Mouse (Mus musculus): Measurements from ENCODE around the gene Jmy. TPM values are rescaled to one million over a fixed set of nuclear protein-coding genes. Genes with fewer than 3 reads are reported as not detected.

The Jmy gene
- polyA plus RNA-seq, 1 experiment from 2014 or later: 6.0 TPM

GRCm38 (mm10) chr13:93459566-93459965, 40.0 kb downstream of the Jmy start:
- no peak for DNase-seq (ENCODE audit: low spot score)

GRCm38 (mm10) chr13:93458616-93459015, 41.0 kb downstream of the Jmy start:
- DNase-seq (ENCODE audit: low spot score): no peak

DNA sequence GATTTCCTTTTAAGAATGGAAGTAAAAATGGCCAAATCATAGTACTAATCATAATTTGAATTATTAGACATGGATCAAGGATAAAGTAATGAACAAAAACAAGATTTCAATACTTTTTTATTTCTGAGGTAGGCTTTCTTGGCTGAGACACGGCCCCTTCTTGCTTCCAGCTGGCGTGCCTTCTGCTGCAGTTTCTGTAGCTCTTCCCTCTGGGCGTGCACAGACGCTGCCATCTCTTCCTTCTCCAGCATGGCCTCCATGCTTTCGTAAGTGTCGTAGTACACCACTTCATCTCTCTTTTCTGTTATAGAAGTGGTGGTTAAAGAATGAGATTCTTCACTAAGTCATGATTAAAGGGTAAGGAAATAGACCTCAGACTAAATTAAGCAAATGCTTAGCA, 46.3 kb downstream of the Jmy start:
- DNase-seq (ENCODE audit: low spot score): no peak

- DNase-seq (ENCODE audit: low spot score): no peak
These were observed 59.4 kb downstream of the Jmy start for GRCm38 (mm10) chr13:93440167-93440566.

- DNase-seq (ENCODE audit: low spot score): no peak
These were observed 70.4 kb downstream of the Jmy start for GRCm38 (mm10) chr13:93429205-93429604.

DNA sequence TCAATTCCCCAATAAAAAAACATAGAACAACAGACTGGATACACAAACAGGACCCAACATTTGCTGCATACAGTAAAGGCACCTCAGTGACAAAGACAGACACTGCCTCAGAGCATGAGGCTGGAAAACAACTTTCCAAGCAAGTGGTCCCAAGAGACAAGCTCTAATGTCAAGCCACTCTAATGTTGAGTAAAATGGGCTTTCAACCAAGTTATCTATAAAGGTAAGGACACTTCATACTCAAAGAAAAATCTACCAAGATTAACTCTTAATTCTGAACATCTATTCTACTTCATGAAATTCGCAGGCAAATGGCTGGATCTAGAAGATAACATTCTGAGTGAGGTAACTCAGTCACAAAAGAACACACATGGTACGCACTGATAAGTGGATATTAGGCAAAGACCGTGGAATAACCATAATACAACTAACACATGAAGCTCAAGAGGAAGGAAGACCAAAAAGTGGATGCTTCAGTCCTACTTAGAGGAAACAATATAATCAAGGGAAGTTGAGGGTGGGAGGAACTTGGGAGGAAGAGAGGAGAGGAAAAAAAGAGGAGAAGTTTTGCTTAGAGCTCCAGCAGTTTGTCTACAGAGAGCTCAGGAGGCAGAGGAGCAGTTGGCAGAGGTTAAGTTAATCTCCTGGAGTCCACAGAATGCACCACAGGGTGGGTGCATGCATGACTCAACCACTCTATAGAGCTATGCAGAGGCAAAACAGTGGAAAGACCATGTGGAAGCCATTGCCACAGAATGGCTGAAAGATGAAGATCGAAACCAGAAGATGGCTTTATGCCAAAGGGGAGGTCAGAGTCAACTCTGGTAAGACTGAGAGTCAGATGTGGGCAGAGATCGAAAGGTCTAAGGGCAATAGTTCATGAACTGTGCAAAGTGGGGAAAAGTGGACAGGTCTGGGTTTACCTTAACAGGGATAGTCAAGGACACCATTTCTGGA, 71.4 kb downstream of the Jmy start:
- no peak for DNase-seq (ENCODE audit: low spot score)

GRCm38 (mm10) chr13:93423224-93423623, 76.4 kb downstream of the Jmy start:
- DNase-seq (ENCODE audit: low spot score): no peak

DNA sequence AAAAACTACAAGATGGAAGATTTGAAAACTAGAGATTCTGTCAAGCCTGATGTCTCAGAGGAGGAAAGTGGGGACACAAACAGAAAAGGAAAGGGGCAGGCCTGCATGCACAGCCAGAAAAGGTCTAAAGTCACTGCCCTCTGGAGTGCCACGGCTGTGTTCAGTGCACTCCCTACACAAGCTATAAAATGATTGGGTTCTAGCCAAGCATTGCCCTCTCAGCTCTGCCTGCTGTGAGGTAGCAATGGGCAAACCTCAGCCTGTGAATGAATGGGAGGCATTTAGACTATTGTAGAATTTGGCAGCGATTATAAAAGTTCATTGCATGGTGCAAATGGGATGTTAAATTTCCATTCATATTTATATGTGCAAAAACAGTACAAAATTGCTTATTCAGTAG, 79.8 kb downstream of the Jmy start:
- no peak for DNase-seq (ENCODE audit: low spot score)

- DNase-seq (ENCODE audit: low spot score): no peak
These were observed 81.3 kb downstream of the Jmy start for GRCm38 (mm10) chr13:93418292-93418691.

GRCm38 (mm10) chr13:93415055-93415454, 84.6 kb downstream of the Jmy start:
- no peak for DNase-seq (ENCODE audit: low spot score)

GRCm38 (mm10) chr13:93410343-93410742, 89.3 kb downstream of the Jmy start:
- no peak for DNase-seq (ENCODE audit: low spot score)

DNA sequence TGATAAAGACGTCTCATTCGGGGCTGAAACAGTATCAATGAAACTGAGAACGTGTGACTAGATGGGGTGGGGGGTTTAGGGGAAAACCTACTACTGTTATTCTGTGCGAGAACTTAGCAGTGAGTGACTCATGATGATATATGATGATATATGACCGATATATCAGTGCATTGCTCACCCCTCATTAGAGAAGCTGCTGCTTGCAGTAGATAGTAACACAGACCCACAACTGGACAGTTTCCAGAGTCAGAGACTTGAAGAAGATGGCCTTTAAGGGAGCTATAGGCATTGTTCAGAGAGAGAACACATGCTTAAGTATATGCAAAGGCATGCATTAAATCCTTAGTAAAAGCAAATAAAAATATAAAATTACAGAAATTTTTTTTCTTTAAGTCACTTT, 92.8 kb downstream of the Jmy start:
- no peak for DNase-seq (ENCODE audit: low spot score)

- no peak for DNase-seq (ENCODE audit: low spot score)
These were observed 97.7 kb downstream of the Jmy start for GRCm38 (mm10) chr13:93401947-93402346.

DNA sequence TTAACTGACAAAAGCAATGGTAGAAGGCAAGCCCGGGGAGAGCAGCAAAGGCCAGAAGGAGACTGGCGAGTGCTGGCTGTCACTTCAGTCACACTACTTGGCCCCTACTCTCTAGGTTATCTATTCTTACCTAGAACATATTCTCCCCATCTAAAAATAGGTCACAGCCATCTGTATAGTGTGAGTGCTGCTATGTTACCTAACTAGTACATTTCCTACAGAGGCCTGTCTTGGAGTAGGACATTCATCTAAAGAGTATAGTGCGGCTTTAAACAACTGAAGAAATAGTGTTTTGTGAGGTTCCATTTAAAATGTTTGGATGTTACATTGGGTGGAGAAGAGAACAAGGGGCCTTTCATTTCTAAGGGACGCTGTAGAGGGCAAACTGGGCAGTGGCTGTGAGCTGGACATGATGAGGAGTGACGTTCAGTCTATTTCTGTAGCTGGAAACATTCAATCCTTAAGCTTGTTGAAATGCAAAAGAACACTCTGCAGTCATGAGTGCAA, 99.8 kb downstream of the Jmy start:
- DNase-seq (ENCODE audit: low spot score): no peak

DNA sequence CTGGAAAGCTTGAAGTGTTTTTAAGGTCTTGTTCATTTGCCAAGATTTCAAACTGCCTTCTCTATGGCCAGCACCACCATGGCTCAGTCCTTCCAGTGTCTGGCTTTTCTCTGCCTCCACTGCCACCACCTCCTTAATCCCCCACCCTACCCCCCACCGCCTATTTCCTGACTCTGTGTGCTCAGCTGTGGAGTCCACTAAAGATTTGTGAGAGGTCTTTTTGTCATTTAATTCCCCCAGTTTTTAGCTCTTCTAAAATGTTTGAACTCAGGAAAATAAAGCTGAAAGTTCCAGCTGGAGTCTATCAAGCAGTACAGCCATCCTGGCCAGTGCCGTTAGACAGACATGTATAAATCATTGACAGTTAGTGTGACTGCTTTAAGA, 110.4 kb downstream of the Jmy start:
- DNase-seq (ENCODE audit: low spot score): no peak

DNA sequence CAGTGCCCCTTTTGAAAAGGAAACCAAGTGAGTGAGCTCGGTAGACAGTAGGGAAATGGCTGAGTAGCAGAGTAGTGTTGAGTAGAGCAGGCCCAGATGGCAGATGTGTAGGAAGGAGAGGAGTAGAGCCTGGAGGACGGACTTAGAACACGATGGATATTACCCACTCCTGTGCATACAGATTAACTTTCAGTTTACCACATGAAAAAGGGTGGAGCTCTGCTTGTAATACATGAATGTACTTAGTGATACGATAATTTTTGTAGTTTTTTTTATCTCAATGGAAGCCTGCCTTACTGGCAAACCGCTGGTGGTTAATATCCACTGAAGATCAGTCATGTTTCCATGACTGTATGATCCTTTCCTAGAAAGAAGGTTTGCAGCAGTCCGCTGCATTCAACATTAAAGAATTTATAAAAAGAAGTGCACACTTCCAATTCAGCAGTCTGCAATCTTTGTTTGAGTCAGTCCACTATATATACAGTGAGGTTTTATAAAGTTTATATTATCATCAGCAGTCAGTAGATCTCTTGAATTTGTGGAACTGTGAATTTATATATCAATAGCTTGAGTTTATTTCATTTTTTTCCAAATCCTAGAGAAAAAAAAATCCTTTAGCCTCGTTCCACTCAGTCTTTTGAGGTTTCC, 110.9 kb downstream of the Jmy start:
- peak; percentile 18 for DNase-seq (ENCODE audit: low spot score)

DNA sequence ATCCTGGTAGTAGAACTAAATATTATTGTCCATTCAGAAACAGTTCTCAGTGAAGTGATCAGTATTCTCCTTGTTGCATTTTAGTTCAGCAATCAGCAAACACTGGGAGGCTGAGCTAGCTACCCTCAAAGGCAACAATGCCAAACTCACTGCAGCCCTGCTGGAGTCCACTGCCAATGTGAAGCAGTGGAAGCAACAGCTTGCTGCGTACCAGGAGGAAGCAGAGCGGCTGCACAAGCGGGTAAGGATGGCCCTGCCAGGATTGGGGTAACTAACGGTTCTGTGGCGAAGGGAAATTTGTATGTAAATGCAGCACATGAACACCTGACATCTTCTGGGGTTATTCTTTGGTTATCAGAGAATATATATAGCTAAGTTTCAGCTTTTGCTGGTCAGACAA, 112.2 kb downstream of the Jmy start:
- DNase-seq (ENCODE audit: low spot score): no peak

- no peak for DNase-seq (ENCODE audit: low spot score)
These were observed 114.5 kb downstream of the Jmy start for GRCm38 (mm10) chr13:93385147-93385546.

- DNase-seq (ENCODE audit: low spot score): no peak
These were observed 115.1 kb downstream of the Jmy start for GRCm38 (mm10) chr13:93384481-93384880.

DNA sequence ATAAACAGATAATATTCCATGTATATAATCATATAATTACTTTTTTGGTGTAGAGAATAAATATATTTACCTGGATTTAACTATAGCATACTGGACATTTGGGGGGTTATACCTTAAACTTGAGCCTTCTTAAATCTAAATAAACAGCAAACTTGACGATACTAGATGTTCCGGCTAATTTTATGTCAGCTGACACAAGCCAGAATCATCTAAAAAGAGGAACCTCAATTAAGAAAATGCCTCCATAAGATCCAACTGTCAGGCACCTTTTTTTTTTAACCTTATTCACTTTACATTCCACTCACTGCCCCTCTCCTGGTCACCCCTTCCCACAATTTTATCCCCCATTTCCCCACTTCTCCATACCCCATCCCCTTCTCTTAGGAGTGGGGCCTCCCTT, 116.0 kb downstream of the Jmy start:
- no peak for DNase-seq (ENCODE audit: low spot score)

- DNase-seq (ENCODE audit: low spot score): no peak
These were observed 116.5 kb downstream of the Jmy start for GRCm38 (mm10) chr13:93383092-93383491.

DNA sequence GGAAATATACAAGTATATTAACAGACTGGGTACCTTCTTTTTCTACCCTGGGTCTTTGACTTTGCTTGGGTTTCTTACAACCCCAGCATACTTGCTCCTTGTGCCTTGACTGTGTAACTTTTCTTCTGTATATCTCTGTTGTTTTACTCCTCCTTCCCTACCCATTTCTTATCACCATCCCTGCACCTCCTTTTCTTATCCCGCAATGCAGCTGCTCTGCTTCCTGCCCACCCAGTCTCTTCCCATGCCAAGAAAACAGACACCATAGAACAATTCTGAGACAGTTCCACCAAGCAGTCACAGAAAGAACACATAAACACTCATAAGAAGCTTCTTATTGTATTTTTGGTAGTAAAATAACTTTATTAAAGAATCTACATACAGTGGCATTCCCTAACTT, 118.3 kb downstream of the Jmy start:
- DNase-seq (ENCODE audit: low spot score): no peak

Data from thymus, postnatal 0 days (tissue).